Mouse (Mus musculus): ENCODE measurements around the gene Cst6. TPM values are rescaled to one million over a fixed set of nuclear protein-coding genes. Genes with fewer than 3 reads are reported as not detected.
A peak's percentile ranks its signal among the peaks of the same experiment; 100 is the strongest.

Cst6 gene
- polyA plus RNA-seq, 1 experiment from 2014 or later, result 0.87 TPM

GRCm38 (mm10) chr19:5348526-5349501 is 560 bp downstream of the Cst6 start:
- ATAC-seq (ENCODE audit: low FRiP score, low read depth), result no peak
- Histone ChIP-seq H3K4me3 (peak overlapping the region; percentile 41), H3K36me3 (no peaks in the 10 kb centered on the region), H3K27me3 (peaks cover 15% of the 10 kb centered on the region; the same call in 1 of the 2 replicates), H3K9me3 (no peaks in the 10 kb centered on the region), H3K4me2 (replicated peaks) (peak overlapping the region; percentile 67), H3K4me1 (peaks cover 9% of the 10 kb centered on the region; the same call in 1 of the 2 replicates), H3K27ac (replicated peaks) (no peak overlapping the region), H3K9ac (replicated peaks) (peak overlapping the region; percentile 71)
- 6% methylated on average over 34 of the region's 34 CpGs for WGBS

GRCm38 (mm10) chr19:5348064-5348463 is 1.3 kb downstream of the Cst6 start:
- no peaks in the 10 kb centered on the region for H3K36me3 ChIP-seq
- 78% methylated on average over 6 of the region's 6 CpGs for WGBS
- H3K27me3 ChIP-seq, result peaks cover 15% of the 10 kb centered on the region; the same call in 1 of the 2 replicates
- no peak for ATAC-seq (ENCODE audit: low FRiP score, low read depth)
- H3K4me3 ChIP-seq, result no peak overlapping the region
- H3K4me2 ChIP-seq (replicated peaks), result no peak overlapping the region
- peaks cover 9% of the 10 kb centered on the region; the same call in 1 of the 2 replicates for H3K4me1 ChIP-seq
- no peak overlapping the region for H3K9ac ChIP-seq (replicated peaks)
- H3K27ac ChIP-seq (replicated peaks), result no peak overlapping the region
- H3K9me3 ChIP-seq, result no peaks in the 10 kb centered on the region

- no peaks in the 10 kb centered on the region for H3K9me3 ChIP-seq
- 86% methylated on average over 6 of the region's 6 CpGs for WGBS
- peaks cover 13% of the 10 kb centered on the region; the same call in 1 of the 2 replicates for H3K27me3 ChIP-seq
- peaks cover 9% of the 10 kb centered on the region; the same call in 1 of the 2 replicates for H3K4me1 ChIP-seq
- no peak overlapping the region for H3K4me3 ChIP-seq
- no peaks in the 10 kb centered on the region for H3K36me3 ChIP-seq
- ATAC-seq (ENCODE audit: low FRiP score, low read depth), result no peak
- H3K9ac ChIP-seq (replicated peaks), result no peak overlapping the region
- no peak overlapping the region for H3K4me2 ChIP-seq (replicated peaks)
- H3K27ac ChIP-seq (replicated peaks), result no peak overlapping the region
Measured at GRCm38 (mm10) chr19:5345297-5346131, 3.9 kb downstream of the Cst6 start.

GRCm38 (mm10) chr19:5341360-5341759 is 8.0 kb downstream of the Cst6 start:
- no peak for ATAC-seq (ENCODE audit: low FRiP score, low read depth)
- Histone ChIP-seq H3K4me3 (no peak overlapping the region), H3K9me3 (no peaks in the 10 kb centered on the region), H3K4me2 (replicated peaks) (no peak overlapping the region), H3K27me3 (no peaks in the 10 kb centered on the region), H3K27ac (replicated peaks) (no peak overlapping the region), H3K36me3 (no peaks in the 10 kb centered on the region), H3K4me1 (no peaks in the 10 kb centered on the region), H3K9ac (replicated peaks) (no peak overlapping the region)
- 89% methylated on average over 7 of the region's 7 CpGs for WGBS

GRCm38 (mm10) chr19:5337975-5338374 is 11.4 kb downstream of the Cst6 start:
- H3K27me3 ChIP-seq, result no peaks in the 10 kb centered on the region
- no peaks in the 10 kb centered on the region for H3K36me3 ChIP-seq
- no peak overlapping the region for H3K4me2 ChIP-seq (replicated peaks)
- no peaks in the 10 kb centered on the region for H3K9me3 ChIP-seq
- no peak overlapping the region for H3K4me3 ChIP-seq
- no peak overlapping the region for H3K9ac ChIP-seq (replicated peaks)
- ATAC-seq (ENCODE audit: low FRiP score, low read depth), result no peak
- H3K27ac ChIP-seq (replicated peaks), result no peak overlapping the region
- H3K4me1 ChIP-seq, result no peaks in the 10 kb centered on the region
- WGBS, result 20% methylated on average over 5 of the region's 5 CpGs

GRCm38 (mm10) chr19:5335441-5335840 is 13.9 kb downstream of the Cst6 start, which contains the start of gene Catsper1:
Gene Catsper1, plus strand, starts transcription at chr19:5335741.
- Histone ChIP-seq H3K4me2 (replicated peaks) (no peak within 1 kb of the TSS), H3K36me3 (no peaks in the 10 kb centered on the region), H3K9me3 (no peaks in the 10 kb centered on the region), H3K4me3 (no peak within 1 kb of the TSS), H3K27me3 (no peaks in the 10 kb centered on the region), H3K4me1 (no peaks in the 10 kb centered on the region), H3K9ac (replicated peaks) (no peak within 1 kb of the TSS), H3K27ac (replicated peaks) (no peak within 1 kb of the TSS)
- 90% methylated on average over 6 of the region's 6 CpGs for WGBS
- no peak for ATAC-seq (ENCODE audit: low FRiP score, low read depth)

- no peaks in the 10 kb centered on the region for H3K27me3 ChIP-seq
- no peaks in the 10 kb centered on the region for H3K9me3 ChIP-seq
- WGBS, result 80% methylated on average over 5 of the region's 5 CpGs
Measured at GRCm38 (mm10) chr19:5334741-5335140, 14.6 kb downstream of the Cst6 start.

GRCm38 (mm10) chr19:5327970-5328369 is 21.4 kb downstream of the Cst6 start:
- H3K4me2 ChIP-seq (replicated peaks), result no peak overlapping the region
- no peaks in the 10 kb centered on the region for H3K9me3 ChIP-seq
- no peaks in the 10 kb centered on the region for H3K27me3 ChIP-seq
- no peak overlapping the region for H3K27ac ChIP-seq (replicated peaks)
- ATAC-seq (ENCODE audit: low FRiP score, low read depth), result no peak
- H3K9ac ChIP-seq (replicated peaks), result no peak overlapping the region
- no peaks in the 10 kb centered on the region for H3K4me1 ChIP-seq
- no peak overlapping the region for H3K4me3 ChIP-seq
- H3K36me3 ChIP-seq, result no peaks in the 10 kb centered on the region
- 72% methylated on average over 19 of the region's 19 CpGs for WGBS

More at GRCm38 (mm10) chr19:5334741-5335140, 14.6 kb downstream of the Cst6 start:
- H3K4me3 ChIP-seq, result no peak overlapping the region
- no peaks in the 10 kb centered on the region for H3K4me1 ChIP-seq
- no peak overlapping the region for H3K4me2 ChIP-seq (replicated peaks)
- no peaks in the 10 kb centered on the region for H3K36me3 ChIP-seq
- no peak for ATAC-seq (ENCODE audit: low FRiP score, low read depth)
- H3K9ac ChIP-seq (replicated peaks), result no peak overlapping the region
- no peak overlapping the region for H3K27ac ChIP-seq (replicated peaks)

- Histone ChIP-seq H3K27ac (replicated peaks) (no peak overlapping the region), H3K27me3 (no peaks in the 10 kb centered on the region), H3K9ac (replicated peaks) (no peak overlapping the region), H3K4me3 (no peak overlapping the region), H3K4me2 (replicated peaks) (no peak overlapping the region), H3K9me3 (no peaks in the 10 kb centered on the region), H3K36me3 (no peaks in the 10 kb centered on the region), H3K4me1 (no peaks in the 10 kb centered on the region)
- WGBS, result 64% methylated on average over 17 of the region's 17 CpGs
- no peak for ATAC-seq (ENCODE audit: low FRiP score, low read depth)
Measured at GRCm38 (mm10) chr19:5323801-5324200, 25.6 kb downstream of the Cst6 start.

- WGBS, result 90% methylated on average over 8 of the region's 8 CpGs
Measured at GRCm38 (mm10) chr19:5313189-5313588, 36.2 kb downstream of the Cst6 start.

GRCm38 (mm10) chr19:5309025-5309424 is 40.3 kb downstream of the Cst6 start:
- no peak for ATAC-seq (ENCODE audit: low FRiP score, low read depth)
- WGBS, result 79% methylated on average over 7 of the region's 7 CpGs
- peaks cover 19% of the 10 kb centered on the region for H3K27me3 ChIP-seq
- no peaks in the 10 kb centered on the region for H3K4me1 ChIP-seq
- no peak overlapping the region for H3K27ac ChIP-seq (replicated peaks)
- H3K4me3 ChIP-seq, result no peak overlapping the region
- no peak overlapping the region for H3K9ac ChIP-seq (replicated peaks)
- H3K36me3 ChIP-seq, result peaks cover 36% of the 10 kb centered on the region
- H3K9me3 ChIP-seq, result peaks cover 2% of the 10 kb centered on the region; the same call in 1 of the 2 replicates
- H3K4me2 ChIP-seq (replicated peaks), result no peak overlapping the region

More at GRCm38 (mm10) chr19:5313189-5313588, 36.2 kb downstream of the Cst6 start:
- no peaks in the 10 kb centered on the region for H3K36me3 ChIP-seq
- no peak for ATAC-seq (ENCODE audit: low FRiP score, low read depth)
- peaks cover 2% of the 10 kb centered on the region; the same call in 1 of the 2 replicates for H3K9me3 ChIP-seq
- H3K4me2 ChIP-seq (replicated peaks), result no peak overlapping the region
- no peaks in the 10 kb centered on the region for H3K27me3 ChIP-seq
- H3K4me1 ChIP-seq, result no peaks in the 10 kb centered on the region
- no peak overlapping the region for H3K9ac ChIP-seq (replicated peaks)
- H3K27ac ChIP-seq (replicated peaks), result no peak overlapping the region
- H3K4me3 ChIP-seq, result no peak overlapping the region

Data from midbrain, embryonic 12.5 days (tissue).